Mouse (Mus musculus): ENCODE measurements around the gene B230307C23Rik.
"Not testable (repeated sequence)": the region's sequence is repeated elsewhere in the genome, so short reads cannot be mapped to it uniquely, and the experiment has no call there.

Gene B230307C23Rik

DNA sequence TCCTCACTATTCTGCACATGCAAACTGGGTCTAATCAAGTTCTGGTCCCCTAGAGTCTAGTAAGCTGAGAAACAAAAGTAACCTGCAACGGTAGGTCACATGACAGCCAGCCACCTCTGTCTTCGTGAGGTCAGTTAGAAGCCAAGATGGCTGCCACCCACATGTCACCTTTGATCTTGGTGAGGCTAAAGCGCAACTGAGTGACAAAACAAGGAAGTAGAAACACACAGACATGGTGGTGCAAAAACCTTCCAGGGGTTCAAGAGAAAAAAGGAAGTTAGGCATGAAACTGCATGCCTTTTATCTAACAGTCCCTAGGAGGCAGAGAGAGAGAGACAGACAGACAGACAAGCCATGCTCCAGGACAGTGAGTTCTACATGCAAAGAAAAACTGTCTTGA, 25.0 kb downstream of the B230307C23Rik start:
- DNase-seq (ENCODE audit: low spot score): no peak

DNA sequence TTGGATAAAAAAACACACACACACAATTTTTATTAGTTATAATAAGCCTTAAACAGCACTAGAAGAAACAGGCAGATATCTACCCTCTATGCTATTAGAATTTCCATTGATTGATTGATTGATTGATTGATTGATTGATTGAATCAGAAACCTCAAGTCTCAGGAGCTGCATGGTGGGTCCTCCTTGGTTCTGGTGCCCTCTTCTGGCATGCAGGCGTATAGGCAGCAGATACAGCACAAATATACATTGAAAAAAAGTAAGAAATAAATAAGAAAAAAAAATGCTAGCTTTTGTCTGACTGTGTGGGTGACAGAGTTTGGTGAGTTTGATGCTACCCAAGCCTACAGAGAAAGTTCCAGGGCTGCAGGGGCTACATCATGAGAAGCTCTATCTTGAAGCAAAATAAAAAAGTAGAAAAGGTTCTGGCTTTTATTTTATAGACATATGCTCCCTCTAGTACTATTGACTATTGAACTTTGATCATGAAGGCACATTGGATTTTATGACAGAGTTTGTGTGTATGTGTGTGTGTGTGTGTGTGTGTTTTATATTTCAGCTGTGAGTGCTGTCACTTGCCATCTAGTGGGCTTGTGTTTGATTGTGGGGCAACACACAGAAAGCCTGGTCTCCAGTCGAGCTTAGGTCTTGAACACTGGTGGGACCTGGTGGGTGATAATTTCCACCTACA, 25.7 kb downstream of the B230307C23Rik start:
- no peak for DNase-seq (ENCODE audit: low spot score)

DNA sequence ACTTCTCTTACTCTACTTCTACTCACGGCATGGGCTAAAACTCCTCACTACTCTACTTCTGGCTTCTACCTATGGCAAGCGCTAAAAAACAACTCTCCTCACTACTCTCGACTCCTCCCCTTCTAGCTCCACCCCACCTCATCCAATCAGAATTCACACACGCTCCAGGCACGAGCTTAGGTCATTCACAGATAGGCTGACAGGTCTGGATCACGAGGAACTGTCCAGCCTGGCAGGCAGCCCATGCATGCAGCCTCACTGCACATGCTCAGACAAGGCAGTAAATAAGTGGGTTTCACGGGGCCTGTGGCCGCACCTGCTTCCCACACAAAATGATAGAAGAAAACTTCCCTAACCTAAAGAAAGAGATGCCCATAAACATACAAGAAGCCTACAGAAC, 29.1 kb downstream of the B230307C23Rik start:
- not testable (repeated sequence) for DNase-seq (ENCODE audit: low spot score)

DNA sequence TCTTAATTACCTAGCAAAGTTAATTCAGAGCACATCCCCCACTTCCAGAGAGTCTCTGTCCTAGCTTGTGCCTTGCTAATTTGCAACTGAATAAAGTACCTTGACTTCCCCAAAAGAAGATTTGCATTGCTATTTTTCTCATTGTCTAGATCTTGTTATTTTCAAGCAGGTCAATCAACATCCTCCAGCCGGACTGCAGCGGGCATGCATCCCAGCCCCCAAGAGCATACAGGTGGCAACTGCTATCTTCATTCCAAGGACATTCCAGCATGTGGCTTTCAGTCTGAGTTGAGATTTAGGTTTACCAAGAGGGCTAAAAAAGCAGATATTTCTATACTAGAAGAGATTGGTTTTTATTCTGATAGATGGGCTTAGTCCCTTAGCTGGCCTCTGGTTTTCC, 37.9 kb downstream of the B230307C23Rik start:
- not testable (repeated sequence) for DNase-seq (ENCODE audit: low spot score)

DNA sequence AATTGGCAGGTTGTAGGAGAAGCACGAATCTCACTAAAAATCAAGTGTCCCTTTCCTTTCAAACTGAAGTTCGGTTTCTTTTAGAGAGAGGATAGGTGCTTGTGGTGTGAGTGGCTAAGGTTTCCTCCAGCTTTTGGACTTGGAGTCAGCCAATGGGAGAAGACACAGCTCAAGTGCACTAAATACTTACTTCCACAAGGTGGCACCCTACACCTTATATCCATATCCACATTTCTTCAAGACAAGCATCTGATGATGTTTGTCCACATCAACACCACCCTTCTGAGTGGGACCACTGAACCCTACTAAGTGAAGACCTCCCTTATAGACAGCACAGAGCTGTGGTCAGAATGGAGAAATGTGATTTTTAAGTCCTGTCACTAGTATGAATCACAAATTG, 44.6 kb downstream of the B230307C23Rik start:
- no peak for DNase-seq (ENCODE audit: low spot score)

DNA sequence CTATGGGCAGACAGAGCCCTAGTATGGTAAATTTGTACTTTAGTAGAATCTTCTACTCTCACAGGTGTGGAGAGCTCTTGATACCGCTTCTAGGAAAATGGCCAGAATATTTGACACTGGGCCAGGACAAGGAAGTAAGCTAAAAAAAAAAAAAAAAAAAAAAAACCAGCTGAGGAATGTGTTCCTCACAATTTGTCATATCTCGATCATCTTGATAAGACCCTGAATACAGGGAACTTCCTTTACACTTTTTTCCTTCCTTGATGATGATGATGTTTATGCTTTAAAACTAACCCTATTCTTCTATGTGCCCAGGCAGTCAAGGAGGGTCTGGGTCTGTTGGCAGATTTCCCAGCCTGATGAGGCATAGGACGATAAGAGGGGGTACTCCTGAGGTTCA, 82.3 kb downstream of the B230307C23Rik start:
- DNase-seq (ENCODE audit: low spot score): not testable (repeated sequence)

DNA sequence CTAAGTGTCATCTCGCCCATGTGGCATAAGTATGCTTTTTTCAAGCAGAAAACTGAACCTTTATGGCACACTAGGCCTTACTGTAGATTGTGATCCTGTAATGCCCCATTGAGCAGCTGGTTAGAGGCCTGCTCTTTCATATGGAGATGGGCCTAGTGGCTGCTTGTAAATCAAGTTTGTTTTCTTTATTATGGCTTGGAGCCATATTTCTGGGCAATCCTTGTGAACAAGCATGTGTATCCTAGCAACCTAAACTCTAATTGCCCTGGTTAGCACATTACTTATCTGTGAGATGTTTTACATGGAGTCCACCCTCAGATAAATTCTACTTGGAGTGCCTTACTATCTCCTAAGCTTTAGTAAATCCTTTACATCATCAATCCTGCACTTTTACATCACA, 84.0 kb downstream of the B230307C23Rik start:
- DNase-seq (ENCODE audit: low spot score): not testable (repeated sequence)

Measured in spleen, adult 12 weeks (tissue).